Mouse (Mus musculus) thymus, adult 2 months (tissue): ENCODE data around the gene Rhbg. TPM values are rescaled to one million over a fixed set of nuclear protein-coding genes. Genes with fewer than 3 reads are reported as not detected.
A peak's percentile ranks its signal among the peaks of the same experiment; 100 is the strongest.

Source experiments
- DNase-seq: peaks from one replicate; pipeline ENCODE4 v3.0.0; 2021
- H3K27ac ChIP-seq: fragments of 200-500 bp; 2 replicates; pipeline ENCODE4 v1.5.1; 2012; ENCODE audit warnings: low read length, control low read depth; ENCODE audit not compliant: control insufficient read depth, insufficient read depth
- H3K27me3 ChIP-seq: fragments of 200-500 bp; 2 replicates; pipeline ENCODE4 v1.6.1; 2012; ENCODE audit warnings: mild to moderate bottlenecking, low read length, moderate library complexity, mixed read lengths; ENCODE audit not compliant: control insufficient read depth, insufficient read depth
- H3K36me3 ChIP-seq: fragments of 200-500 bp; 2 replicates; pipeline ENCODE4 v1.6.1; 2012; ENCODE audit warnings: mild to moderate bottlenecking, low read length, moderate library complexity; ENCODE audit not compliant: control insufficient read depth, insufficient read depth
- H3K4me1 ChIP-seq: fragments of 200-500 bp; replicated peaks from 2 replicates; pipeline ENCODE4 v1.6.1; 2012; ENCODE audit warnings: low read length; ENCODE audit not compliant: control insufficient read depth, insufficient read depth
- H3K4me3 ChIP-seq: fragments of 200-500 bp; 2 replicates; pipeline ENCODE4 v1.5.1; 2012; ENCODE audit warnings: mild to moderate bottlenecking, low read length, control low read depth, moderate library complexity; ENCODE audit not compliant: control insufficient read depth, insufficient read depth
- CTCF ChIP-seq: fragments of 200-500 bp; IDR thresholded peaks from 2 replicates; pipeline ENCODE4 v1.5.1; 2012; ENCODE audit warnings: mild to moderate bottlenecking, control low read depth, low read length, moderate library complexity, borderline replicate concordance; ENCODE audit not compliant: control insufficient read depth, poor library complexity, insufficient read depth; ENCODE audit errors: extremely low read depth
- POLR2A ChIP-seq: fragments of 200-500 bp; IDR thresholded peaks from 2 replicates; pipeline ENCODE4 v1.6.1; 2012; ENCODE audit warnings: mild to moderate bottlenecking, low read length, control low read depth, moderate library complexity; ENCODE audit not compliant: control insufficient read depth, poor library complexity, insufficient read depth; ENCODE audit errors: extremely low read depth
- WGBS: fragments of 180-500 bp; shearing (Covaris S2); methylation state at CpG from one replicate; pipeline ENCODE4 v1.1.7; 2018; 5-methylcytosine and 5-hydroxymethylcytosine counted together
- polyA plus RNA-seq: library from polyadenylated mRNA; depleted of rRNA; stranded (reverse); fragments of >200 nt; gene quantifications from 2 replicates; pipeline ENCODE4 v1.2.3, GENCODE M21; 2012

The Rhbg gene
- polyA plus RNA-seq, 1 experiment, result 2.7 TPM

DNA sequence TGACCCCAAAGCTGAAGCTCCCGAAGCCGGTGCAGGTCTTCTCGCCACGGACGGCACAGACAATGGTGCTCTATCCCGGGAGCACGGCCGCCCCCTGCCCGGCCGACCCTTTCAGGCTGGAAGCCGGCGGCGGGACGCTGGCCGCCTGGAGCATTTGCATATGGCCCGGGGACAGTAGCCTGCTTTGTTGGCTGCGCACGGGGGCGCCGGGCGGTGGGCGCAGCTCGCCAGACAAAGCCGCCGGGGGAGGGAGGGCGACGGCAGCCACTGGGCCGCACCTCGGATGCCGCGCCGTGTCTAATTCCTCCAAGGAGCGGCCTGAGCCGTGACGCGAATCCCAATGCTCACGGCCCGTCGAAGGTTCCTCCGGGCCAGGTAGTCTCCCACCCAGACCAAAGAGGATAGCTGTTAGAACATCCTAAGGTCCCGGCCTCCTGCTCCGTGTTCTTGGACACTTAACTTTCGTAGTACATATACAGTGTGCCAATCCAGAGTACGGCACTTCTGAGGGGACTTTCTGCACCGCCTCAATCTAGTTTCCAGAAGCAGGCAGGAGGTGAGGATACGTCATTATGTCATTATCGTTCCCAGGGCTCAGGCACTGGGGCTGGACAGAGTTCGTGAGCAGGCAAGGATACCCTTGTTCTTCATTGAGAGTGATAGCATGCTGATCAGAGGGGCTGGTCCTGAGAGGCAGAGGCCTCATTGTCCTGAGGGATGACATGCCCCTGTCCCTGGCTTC, 13.3 kb downstream of the Rhbg start:
- H3K27ac ChIP-seq, result no peak overlapping the region
- peaks cover 8% of the 10 kb centered on the region; the same call in 1 of the 2 replicates for H3K27me3 ChIP-seq
- no peaks in the 10 kb centered on the region for H3K4me1 ChIP-seq
- no peak overlapping the region for H3K4me3 ChIP-seq
- no peaks in the 10 kb centered on the region for H3K36me3 ChIP-seq
- WGBS, result 9% methylated on average over 48 of the region's 48 CpGs
- DNase-seq, result no peak
- TF ChIP-seq POLR2A (no peak), CTCF (no peak)

DNA sequence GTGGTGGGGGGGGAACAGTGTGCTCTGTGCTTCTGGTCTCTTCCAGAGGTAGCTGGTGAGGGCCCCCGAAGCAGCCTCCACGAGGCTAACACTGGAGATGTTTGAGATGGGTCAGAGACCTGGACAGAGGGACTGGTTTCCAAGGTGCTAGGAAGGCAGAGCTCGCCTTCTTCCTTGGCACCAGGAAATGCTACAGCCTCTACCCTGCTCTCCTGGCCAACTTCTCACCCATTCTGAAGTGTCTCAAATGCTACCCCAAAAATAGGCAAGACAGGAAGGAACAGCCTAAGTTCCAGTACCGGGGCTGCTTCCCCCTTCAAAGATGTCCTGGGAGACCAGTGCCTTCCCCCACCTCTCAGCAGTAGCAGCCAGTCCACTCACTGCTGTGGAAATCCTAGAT, 15.1 kb downstream of the Rhbg start:
- H3K4me1 ChIP-seq, result no peaks in the 10 kb centered on the region
- TF ChIP-seq POLR2A (no peak), CTCF (no peak)
- H3K36me3 ChIP-seq, result no peaks in the 10 kb centered on the region
- no peak overlapping the region for H3K4me3 ChIP-seq
- no peak overlapping the region for H3K27ac ChIP-seq
- DNase-seq, result no peak
- WGBS, result 36% methylated on average over 4 of the region's 4 CpGs
- peaks cover 8% of the 10 kb centered on the region; the same call in 1 of the 2 replicates for H3K27me3 ChIP-seq

DNA sequence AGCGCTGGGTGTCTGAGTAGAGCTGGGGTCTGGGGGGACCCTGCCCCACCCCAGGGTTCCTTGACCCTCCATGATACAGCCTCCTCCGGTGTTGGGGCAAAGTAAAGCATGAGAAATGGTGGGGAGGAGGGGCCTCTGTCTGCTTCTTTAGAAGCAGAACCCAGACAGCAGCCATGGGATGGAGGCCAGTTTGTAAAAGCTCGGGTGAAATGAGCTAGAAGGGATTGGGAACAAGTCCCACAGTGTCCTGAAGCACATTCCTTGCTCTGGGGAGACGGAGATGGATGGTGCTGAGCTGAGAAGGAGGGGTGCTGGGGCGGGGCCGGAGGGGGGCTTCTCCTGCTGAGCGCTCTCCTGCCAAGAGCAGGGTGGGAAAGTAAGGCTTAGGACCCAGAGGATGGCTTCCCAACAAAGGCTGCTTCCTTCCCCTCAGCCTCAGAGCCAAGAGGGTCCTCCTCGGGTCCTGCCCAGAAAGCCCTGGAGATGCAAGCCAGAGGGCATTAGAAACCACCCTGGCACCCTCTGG, 15.6 kb downstream of the Rhbg start:
- no peaks in the 10 kb centered on the region for H3K36me3 ChIP-seq
- DNase-seq, result no peak
- H3K4me1 ChIP-seq, result no peaks in the 10 kb centered on the region
- no peak overlapping the region for H3K4me3 ChIP-seq
- WGBS, result 55% methylated on average over 8 of the region's 8 CpGs
- TF ChIP-seq CTCF (no peak), POLR2A (no peak)
- peaks cover 8% of the 10 kb centered on the region; the same call in 1 of the 2 replicates for H3K27me3 ChIP-seq
- no peak overlapping the region for H3K27ac ChIP-seq

DNA sequence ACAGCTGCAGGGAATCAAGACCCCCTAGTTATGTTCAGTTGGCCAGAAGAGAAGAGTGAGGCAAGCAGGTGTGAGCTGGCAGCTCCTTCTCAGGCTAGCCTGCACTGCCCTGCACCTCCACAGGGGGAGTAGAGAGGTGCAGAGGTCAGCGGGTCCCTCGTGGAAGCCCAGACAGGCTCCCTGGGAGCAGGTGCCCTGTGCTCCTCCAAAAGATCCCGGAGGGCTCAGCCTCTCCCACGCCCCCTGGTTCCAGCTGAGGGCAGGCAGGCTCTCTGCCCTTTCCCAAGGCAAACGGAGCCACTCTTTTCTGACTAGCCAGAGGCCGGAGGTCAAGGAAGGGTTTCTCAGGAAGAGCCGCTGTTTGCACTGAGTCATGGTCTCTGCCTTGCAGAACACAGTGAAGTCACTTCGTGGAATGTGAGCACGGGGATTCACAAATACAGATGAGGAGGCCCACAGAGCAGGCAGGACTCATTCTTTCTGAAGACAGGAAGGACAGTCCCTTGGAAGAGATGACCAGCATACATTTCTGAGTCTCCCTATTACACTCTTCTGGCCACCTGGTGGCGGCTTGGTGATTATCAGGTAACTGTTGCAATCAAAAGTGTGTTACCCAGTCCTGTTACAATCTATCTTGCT, 16.8 kb downstream of the Rhbg start:
- H3K27me3 ChIP-seq, result peaks cover 8% of the 10 kb centered on the region; the same call in 1 of the 2 replicates
- WGBS, result 10% methylated on average over 10 of the region's 10 CpGs

DNA sequence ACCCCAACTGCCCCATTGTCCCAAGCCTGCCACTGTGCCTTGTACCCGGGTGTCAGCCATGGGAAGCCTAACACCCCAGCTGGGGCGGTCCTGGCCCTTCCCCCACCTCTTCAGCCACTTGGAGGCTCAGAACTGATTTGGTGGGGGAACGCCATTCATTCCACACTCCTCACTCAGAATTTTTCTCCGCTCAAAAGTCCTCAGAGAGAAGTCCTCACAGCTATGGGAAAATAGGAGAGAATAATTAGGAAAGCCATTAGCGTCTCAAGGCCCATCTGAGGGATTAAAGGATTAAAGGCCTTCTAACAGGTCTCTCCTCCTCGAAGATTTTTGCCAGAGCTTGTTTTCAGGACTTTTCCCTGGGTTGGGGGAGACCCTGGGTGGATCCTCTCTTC, 17.4 kb downstream of the Rhbg start:
- Histone ChIP-seq H3K4me3 (no peak overlapping the region), H3K27ac (no peak overlapping the region), H3K36me3 (no peaks in the 10 kb centered on the region), H3K27me3 (peaks cover 8% of the 10 kb centered on the region; the same call in 1 of the 2 replicates), H3K4me1 (no peaks in the 10 kb centered on the region)
- TF ChIP-seq POLR2A, result no peak
- TF ChIP-seq CTCF, result no peak
- no peak for DNase-seq
- WGBS, result 83% methylated on average over 6 of the region's 6 CpGs

More for the DNA sequence above, 16.8 kb downstream of the Rhbg start:
- peak; percentile 63; the same call in 1 of the 2 replicates for TF ChIP-seq CTCF
- TF ChIP-seq POLR2A, result no peak
- DNase-seq, result peak; percentile 56
- no peak overlapping the region for H3K27ac ChIP-seq
- no peak overlapping the region for H3K4me3 ChIP-seq
- H3K4me1 ChIP-seq, result no peaks in the 10 kb centered on the region
- H3K36me3 ChIP-seq, result no peaks in the 10 kb centered on the region

DNA sequence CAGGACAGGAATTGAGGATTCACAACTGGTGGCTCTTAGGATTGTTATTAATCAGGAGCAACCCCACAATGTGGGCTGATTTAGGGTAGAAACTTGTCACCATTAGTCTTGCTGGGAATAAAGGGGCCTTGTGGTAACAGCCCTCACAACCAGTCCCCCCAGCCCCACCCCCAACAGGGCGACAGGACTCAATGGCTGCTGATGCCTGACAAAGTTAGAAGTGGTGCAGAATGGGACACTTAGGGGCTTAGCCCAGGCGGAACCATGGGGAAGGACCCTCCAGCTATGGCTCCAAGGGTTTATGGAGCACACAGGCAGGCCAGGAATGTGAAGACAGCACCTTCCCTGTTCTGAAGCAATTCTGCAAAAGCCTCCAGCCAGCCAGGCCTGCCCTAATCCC, 18.9 kb downstream of the Rhbg start:
- TF ChIP-seq CTCF (no peak), POLR2A (no peak)
- 86% methylated on average over 2 of the region's 2 CpGs for WGBS
- H3K4me1 ChIP-seq, result no peaks in the 10 kb centered on the region

DNA sequence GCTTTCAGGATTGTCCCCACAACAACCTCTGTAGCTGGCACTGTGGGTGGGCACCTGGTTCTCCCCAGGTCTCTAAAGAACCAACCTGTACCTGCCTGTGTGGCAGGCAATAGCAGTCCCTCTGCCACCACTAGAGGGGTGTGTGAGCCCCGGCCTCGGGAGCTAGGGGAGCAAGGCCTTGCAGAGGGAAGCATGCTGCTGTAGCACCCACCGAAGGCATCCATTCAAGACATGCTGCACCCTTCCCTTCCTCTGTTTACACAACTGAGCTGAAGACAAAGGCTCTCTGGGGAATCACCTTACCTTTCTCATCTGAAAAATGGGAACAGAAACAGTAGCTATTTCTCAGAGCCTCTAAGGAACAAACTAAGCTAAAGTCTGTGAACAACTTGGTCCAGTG, 19.3 kb downstream of the Rhbg start:
- TF ChIP-seq CTCF (peak; percentile 70; the same call in 1 of the 2 replicates), POLR2A (no peak)
- no peaks in the 10 kb centered on the region for H3K36me3 ChIP-seq
- no peak overlapping the region for H3K27ac ChIP-seq
- H3K4me3 ChIP-seq, result no peak overlapping the region
- H3K27me3 ChIP-seq, result peaks cover 6% of the 10 kb centered on the region; the same call in 1 of the 2 replicates
- 6% methylated on average over 3 of the region's 3 CpGs for WGBS
- peak; percentile 43 for DNase-seq
- H3K4me1 ChIP-seq, result no peaks in the 10 kb centered on the region

More for the DNA sequence above, 18.9 kb downstream of the Rhbg start:
- Histone ChIP-seq H3K4me3 (no peak overlapping the region), H3K27ac (no peak overlapping the region), H3K27me3 (peaks cover 8% of the 10 kb centered on the region; the same call in 1 of the 2 replicates), H3K36me3 (no peaks in the 10 kb centered on the region)
- no peak for DNase-seq
